Mouse (Mus musculus): ENCODE measurements around the gene Pde4b. TPM values are rescaled to one million over a fixed set of nuclear protein-coding genes. Genes with fewer than 3 reads are reported as not detected.
A peak's percentile ranks its signal among the peaks of the same experiment; 100 is the strongest.

Pde4b gene
- polyA plus RNA-seq, 1 experiment from 2014 or later, result 25.7 TPM

DNA sequence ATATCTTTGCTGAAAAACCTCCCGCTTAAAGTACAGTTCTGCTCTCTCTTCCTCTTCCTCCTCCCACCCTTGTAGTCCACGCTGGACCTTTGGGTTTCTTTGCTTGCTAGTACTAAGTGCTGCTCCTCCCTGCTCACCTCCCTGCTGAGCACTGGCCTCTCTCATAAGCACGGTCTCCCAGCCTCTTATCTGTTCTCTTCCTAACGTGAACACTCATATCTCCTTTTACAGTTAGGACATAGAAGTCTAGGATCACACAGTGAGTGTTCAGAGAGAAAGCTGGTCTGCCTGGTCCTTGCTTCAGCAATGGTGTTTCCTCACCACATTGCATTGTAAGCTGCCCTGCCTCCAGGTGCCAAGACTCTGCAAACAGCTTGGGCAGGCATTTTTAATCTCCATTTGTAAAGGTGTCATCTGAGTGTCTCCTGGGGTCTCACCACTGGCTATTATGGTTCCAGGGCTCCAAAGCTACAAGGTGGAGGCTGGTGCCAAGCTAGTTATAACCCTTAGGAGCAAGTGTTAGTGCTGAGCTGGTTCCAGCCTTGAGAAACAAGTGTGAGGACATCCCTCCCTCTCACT, 480.4 kb downstream of the Pde4b start:
- Histone ChIP-seq H3K9ac (no peak overlapping the region), H3K9me3 (ENCODE audit: low read depth, low read length) (no peaks in the 10 kb centered on the region), H3K4me3 (ENCODE audit: low read depth, low read length) (no peak overlapping the region), H3K4me2 (no peak overlapping the region), H3K36me3 (ENCODE audit: insufficient read depth) (no peaks in the 10 kb centered on the region), H3K27ac (ENCODE audit: low read depth) (peak overlapping the region; percentile 40; the same call in 1 of the 2 replicates), H3K4me1 (ENCODE audit: insufficient read depth) (peaks cover 43% of the 10 kb centered on the region), H3K27me3 (ENCODE audit: insufficient read depth, low read length) (no peaks in the 10 kb centered on the region)
- DNase-seq, result no peak
- 18% methylated on average over 4 of the region's 4 CpGs for WGBS
- TF ChIP-seq CTCF (IDR thresholded peaks at IDR 0.05; ENCODE audit: low read depth), result no peak
- ATAC-seq (ENCODE audit: insufficient read depth), result no peak

DNA sequence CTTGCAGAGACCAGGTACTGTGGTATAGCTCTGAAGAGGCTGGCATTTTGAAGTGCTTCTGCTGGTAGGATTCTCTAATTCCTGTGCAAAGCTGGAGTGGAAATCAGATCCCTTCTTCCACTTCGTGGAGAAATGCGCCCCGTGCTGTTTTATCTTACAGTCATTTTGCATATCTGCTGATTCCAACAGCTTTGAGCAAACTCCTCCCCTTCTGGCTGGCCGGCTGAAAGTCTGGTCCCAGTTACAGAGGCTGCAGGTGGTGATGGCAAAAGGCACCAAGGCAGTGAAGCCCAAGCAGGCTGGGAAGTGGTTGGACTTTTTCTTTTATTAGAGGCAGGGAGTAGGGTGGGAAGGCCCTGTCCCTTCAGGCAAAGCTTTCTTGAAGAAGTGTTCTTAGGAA, 481.2 kb downstream of the Pde4b start:
- no peak for TF ChIP-seq CTCF (IDR thresholded peaks at IDR 0.05; ENCODE audit: low read depth)
- Histone ChIP-seq H3K4me3 (ENCODE audit: low read depth, low read length) (peak overlapping the region; percentile 2; the same call in 1 of the 2 replicates), H3K9ac (no peak overlapping the region), H3K27ac (ENCODE audit: low read depth) (peak overlapping the region; percentile 83), H3K9me3 (ENCODE audit: low read depth, low read length) (no peaks in the 10 kb centered on the region), H3K4me1 (ENCODE audit: insufficient read depth) (peaks cover 50% of the 10 kb centered on the region), H3K27me3 (ENCODE audit: insufficient read depth, low read length) (no peaks in the 10 kb centered on the region), H3K4me2 (peak overlapping the region; percentile 75), H3K36me3 (ENCODE audit: insufficient read depth) (no peaks in the 10 kb centered on the region)
- under 1% methylated on average over 4 of the region's 4 CpGs for WGBS
- peak; percentile 79 for DNase-seq
- ATAC-seq (ENCODE audit: insufficient read depth), result peak; percentile 27

DNA sequence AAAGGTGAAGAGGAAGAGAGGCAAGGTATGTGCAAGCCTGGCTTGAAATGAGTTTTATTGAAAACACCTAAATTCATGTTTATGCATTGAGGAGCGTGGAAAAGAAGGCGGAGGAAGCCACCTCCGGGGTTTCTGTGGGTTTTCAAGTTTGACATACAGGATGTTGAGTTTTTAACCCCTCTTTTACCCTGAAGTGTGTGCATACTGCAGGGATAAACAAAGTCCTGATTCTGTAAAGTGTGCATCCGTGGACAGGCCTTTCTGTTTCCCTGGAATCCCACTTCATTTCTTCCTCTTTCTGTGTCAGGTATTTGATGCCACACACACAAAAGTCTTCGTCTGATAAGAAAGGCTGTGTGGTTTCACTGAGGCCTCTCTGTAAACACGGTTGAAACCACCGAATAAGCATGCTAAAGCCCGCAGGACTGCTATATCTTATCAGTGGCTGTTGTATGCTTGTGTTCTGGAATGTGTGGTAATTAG, 481.8 kb downstream of the Pde4b start:
- no peak for TF ChIP-seq CTCF (IDR thresholded peaks at IDR 0.05; ENCODE audit: low read depth)
- no peak for ATAC-seq (ENCODE audit: insufficient read depth)
- peak; percentile 38 for DNase-seq
- Histone ChIP-seq H3K4me3 (ENCODE audit: low read depth, low read length) (peak overlapping the region; percentile 2; the same call in 1 of the 2 replicates), H3K36me3 (ENCODE audit: insufficient read depth) (no peaks in the 10 kb centered on the region), H3K27ac (ENCODE audit: low read depth) (peak overlapping the region; percentile 83), H3K4me2 (peak overlapping the region; percentile 75), H3K9me3 (ENCODE audit: low read depth, low read length) (no peaks in the 10 kb centered on the region), H3K27me3 (ENCODE audit: insufficient read depth, low read length) (no peaks in the 10 kb centered on the region), H3K4me1 (ENCODE audit: insufficient read depth) (peaks cover 54% of the 10 kb centered on the region), H3K9ac (peak overlapping the region; percentile 20; the same call in 1 of the 2 replicates)
- WGBS, result 8% methylated on average over 8 of the region's 8 CpGs

DNA sequence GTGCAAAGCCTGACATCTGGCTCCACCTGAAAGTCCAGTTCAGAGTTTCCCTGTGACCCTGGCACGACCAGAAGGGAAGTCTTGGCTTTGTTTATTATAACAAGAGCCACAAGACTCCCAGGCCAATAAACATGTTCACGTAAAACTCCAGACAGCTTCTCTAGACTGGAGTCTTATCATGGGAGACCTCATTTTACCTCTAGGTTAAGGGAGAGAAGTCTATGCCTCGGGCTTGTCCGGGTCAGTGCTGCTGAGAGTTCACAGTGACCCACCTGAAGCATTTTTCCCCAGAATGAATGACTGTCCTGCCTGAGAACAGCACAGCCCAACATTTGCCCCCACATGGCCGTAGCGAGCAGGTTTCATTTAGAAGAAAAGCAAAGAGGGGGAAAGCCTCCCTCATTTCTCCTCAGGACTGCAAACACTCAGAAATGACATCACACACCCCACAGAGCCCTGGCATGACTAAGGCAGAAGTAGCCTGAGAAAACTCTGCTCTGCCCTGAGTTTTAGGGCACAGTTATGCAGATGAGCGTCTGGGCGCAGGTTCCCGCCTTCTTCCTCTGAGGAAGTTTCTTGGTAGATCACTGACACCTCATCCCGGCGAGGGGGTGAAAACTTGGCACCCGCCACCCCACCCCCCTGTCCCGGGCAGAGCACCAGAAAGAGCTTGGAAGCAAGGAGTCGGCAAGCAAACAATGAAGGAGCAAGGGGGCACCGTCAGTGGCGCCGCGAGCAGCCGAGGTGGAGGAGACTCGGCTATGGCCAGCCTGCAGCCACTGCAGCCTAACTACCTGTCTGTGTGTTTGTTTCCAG, 482.8 kb downstream of the Pde4b start:
- H3K4me3 ChIP-seq (ENCODE audit: low read depth, low read length), result peak overlapping the region; percentile 52
- no peaks in the 10 kb centered on the region for H3K9me3 ChIP-seq (ENCODE audit: low read depth, low read length)
- peak; percentile 89 for DNase-seq
- ATAC-seq (ENCODE audit: insufficient read depth), result peak; percentile 78
- peaks cover 54% of the 10 kb centered on the region for H3K4me1 ChIP-seq (ENCODE audit: insufficient read depth)
- peak; percentile 27; the same call in 1 of the 2 replicates for TF ChIP-seq CTCF (IDR thresholded peaks at IDR 0.05; ENCODE audit: low read depth)
- WGBS, result 0% methylated on average over 20 of the region's 20 CpGs
- H3K36me3 ChIP-seq (ENCODE audit: insufficient read depth), result 0 out of 2 replicates have a peak, but pooled peaks cover 3% of the 10 kb centered on the region
- peak overlapping the region; percentile 91 for H3K27ac ChIP-seq (ENCODE audit: low read depth)
- peak overlapping the region; percentile 72 for H3K9ac ChIP-seq
- peak overlapping the region; percentile 75 for H3K4me2 ChIP-seq
- no peaks in the 10 kb centered on the region for H3K27me3 ChIP-seq (ENCODE audit: insufficient read depth, low read length)

DNA sequence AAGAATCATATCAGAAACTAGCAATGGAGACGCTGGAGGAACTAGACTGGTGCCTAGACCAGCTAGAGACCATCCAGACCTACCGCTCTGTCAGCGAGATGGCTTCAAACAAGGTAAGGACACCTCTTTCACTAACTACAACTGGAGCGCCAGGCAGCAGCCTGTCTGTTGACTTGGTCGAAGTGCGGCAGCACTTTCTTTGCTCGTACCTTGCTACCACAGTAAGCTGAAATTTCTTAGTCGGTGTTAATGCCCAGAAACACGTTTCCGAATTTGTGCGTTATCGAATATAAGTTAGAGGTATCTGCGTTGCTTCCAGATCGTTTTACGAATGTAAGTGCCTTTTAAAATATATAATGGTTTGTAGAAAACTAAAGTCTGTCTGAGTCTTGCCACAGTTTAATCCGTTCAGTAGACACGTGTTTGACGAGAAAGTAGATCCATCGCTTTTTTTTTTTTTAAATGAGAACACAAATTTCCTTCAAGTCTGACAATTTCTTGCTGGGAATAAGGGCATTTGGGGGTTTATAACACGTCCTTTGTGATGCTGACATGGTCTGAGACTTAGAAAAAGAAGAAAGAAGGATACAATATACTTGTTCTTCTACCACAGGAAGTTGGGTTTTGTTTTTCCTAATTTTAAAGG, 483.5 kb downstream of the Pde4b start:
- 2% methylated on average over 20 of the region's 20 CpGs for WGBS
- DNase-seq, result peak; percentile 59
- Histone ChIP-seq H3K4me1 (ENCODE audit: insufficient read depth) (peaks cover 51% of the 10 kb centered on the region), H3K9ac (peak overlapping the region; percentile 72), H3K27ac (ENCODE audit: low read depth) (peak overlapping the region; percentile 91), H3K36me3 (ENCODE audit: insufficient read depth) (0 out of 2 replicates have a peak, but pooled peaks cover 3% of the 10 kb centered on the region), H3K4me3 (ENCODE audit: low read depth, low read length) (peak overlapping the region; percentile 52), H3K27me3 (ENCODE audit: insufficient read depth, low read length) (no peaks in the 10 kb centered on the region), H3K4me2 (peak overlapping the region; percentile 75), H3K9me3 (ENCODE audit: low read depth, low read length) (no peaks in the 10 kb centered on the region)
- no peak for TF ChIP-seq CTCF (IDR thresholded peaks at IDR 0.05; ENCODE audit: low read depth)
- peak; percentile 5; the same call in 1 of the 2 replicates for ATAC-seq (ENCODE audit: insufficient read depth)

DNA sequence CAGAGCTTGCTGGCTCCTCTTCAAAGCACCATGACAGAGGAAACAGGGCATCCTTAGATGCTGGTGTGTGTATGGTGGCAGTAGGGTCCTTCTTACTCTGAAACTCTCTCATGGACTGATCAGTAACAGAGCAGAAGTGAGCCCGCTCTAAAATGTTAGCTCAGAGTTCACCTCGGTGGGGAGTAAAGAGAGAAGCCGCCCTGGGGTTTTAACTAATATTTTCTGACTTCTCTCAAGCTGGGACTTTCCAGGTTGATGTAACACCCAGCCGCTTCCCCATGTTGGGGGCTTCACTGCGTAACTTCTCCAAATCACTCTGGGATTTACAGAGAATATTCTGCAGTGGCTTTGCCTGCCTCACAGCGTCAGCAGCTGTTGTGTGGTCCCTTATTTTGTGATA, 484.7 kb downstream of the Pde4b start:
- peak overlapping the region; percentile 32; the same call in 1 of the 2 replicates for H3K27ac ChIP-seq (ENCODE audit: low read depth)
- 53% methylated on average over 6 of the region's 6 CpGs for WGBS

More for the DNA sequence above, 484.7 kb downstream of the Pde4b start:
- no peaks in the 10 kb centered on the region for H3K27me3 ChIP-seq (ENCODE audit: insufficient read depth, low read length)
- DNase-seq (no peak), ATAC-seq (ENCODE audit: insufficient read depth) (no peak)
- H3K4me1 ChIP-seq (ENCODE audit: insufficient read depth), result peaks cover 49% of the 10 kb centered on the region
- H3K9ac ChIP-seq, result peak overlapping the region; percentile 41
- H3K4me3 ChIP-seq (ENCODE audit: low read depth, low read length), result peak overlapping the region; percentile 52
- H3K36me3 ChIP-seq (ENCODE audit: insufficient read depth), result 0 out of 2 replicates have a peak, but pooled peaks cover 3% of the 10 kb centered on the region
- TF ChIP-seq CTCF (IDR thresholded peaks at IDR 0.05; ENCODE audit: low read depth), result no peak
- H3K4me2 ChIP-seq, result peak overlapping the region; percentile 75
- H3K9me3 ChIP-seq (ENCODE audit: low read depth, low read length), result no peaks in the 10 kb centered on the region

All from lung, embryonic 14.5 days (tissue).